Comparison of ENCODE assay signal across 16 mouse cellular contexts in genomic region chr9:8977775-8978174, GRCm38 (mm10). TPM values are rescaled to one million over a fixed set of nuclear protein-coding genes. Genes with fewer than 3 reads are reported as not detected.
DNase-seq lines count a peak whose midpoint lies in the region; ATAC-seq and TF ChIP-seq lines count a peak whose summit lies in the region.
"Had no signal": no experiment of that assay in that cellular context is flagged by ENCODE, and none has a peak within 500 bp of the region (broad histone marks: within the 10 kb centered on the region; RNA-seq: fewer than 3 reads in every experiment).

No protein-coding gene starts in this region.

- H3K9ac ChIP-seq in lung, embryonic 14.5 days = no peak overlapping the region
- H3K9ac ChIP-seq in forebrain, embryonic 16.5 days (replicated peaks; ENCODE audit: low read depth, low read length) = no peak overlapping the region
- no peak overlapping the region for H3K9ac ChIP-seq in kidney, embryonic 16.5 days (replicated peaks; ENCODE audit: low read length)
- H3K9ac ChIP-seq: lung, embryonic 15.5 days; neural tube, embryonic 12.5 days had no signal

- H3K4me3 ChIP-seq in lung, embryonic 14.5 days (ENCODE audit: low read depth, low read length) = no peak overlapping the region
- no peak overlapping the region for H3K4me3 ChIP-seq in forebrain, embryonic 16.5 days (replicated peaks; ENCODE audit: low read length)
- no peak overlapping the region for H3K4me3 ChIP-seq in kidney, embryonic 16.5 days (ENCODE audit: low read length)
- H3K4me3 ChIP-seq: lung, embryonic 15.5 days; neural tube, embryonic 12.5 days had no signal

- no peak for ATAC-seq in lung, embryonic 14.5 days (ENCODE audit: insufficient read depth)
- peak; percentile 92 for ATAC-seq in forebrain, embryonic 16.5 days
- ATAC-seq in kidney, embryonic 16.5 days (ENCODE audit: low FRiP score, low TSS enrichment) = no peak

- peak; percentile 16 for DNase-seq in lung, embryonic 14.5 days
- DNase-seq in lung, postnatal 25 days (ENCODE audit: low spot score) = no peak
- DNase-seq in left cerebral cortex, postnatal 25 days (ENCODE audit: low spot score in 2 of 2) = peak; percentile 56 to 68
- peak; percentile 48 for DNase-seq in right cerebral cortex, postnatal 4 days
- no peak for DNase-seq in thymus, postnatal 4 days
- DNase-seq: heart, postnatal 4 days; kidney, adult 9 months; layer of hippocampus, adult 9-11 months; liver; thymus, postnatal 36 days had no signal

- no peaks in the 10 kb centered on the region for H3K4me1 ChIP-seq in lung, embryonic 14.5 days (ENCODE audit: insufficient read depth)
- H3K4me1 ChIP-seq in forebrain, embryonic 16.5 days (replicated peaks; ENCODE audit: control insufficient read depth, insufficient read depth, low read length) = peaks cover 5% of the 10 kb centered on the region; the same call in 1 of the 2 replicates
- no peaks in the 10 kb centered on the region for H3K4me1 ChIP-seq in kidney, embryonic 16.5 days (ENCODE audit: insufficient read depth, low read length)
- H3K4me1 ChIP-seq: lung, embryonic 15.5 days; neural tube, embryonic 12.5 days had no signal

- H3K4me2 ChIP-seq in lung, embryonic 14.5 days = no peak overlapping the region
- no peak overlapping the region for H3K4me2 ChIP-seq in forebrain, embryonic 16.5 days (ENCODE audit: low read length)
- no peak overlapping the region for H3K4me2 ChIP-seq in kidney, embryonic 16.5 days (replicated peaks; ENCODE audit: low read depth, low read length)
- H3K4me2 ChIP-seq: lung, embryonic 15.5 days; neural tube, embryonic 12.5 days had no signal

- no peak for TF ChIP-seq CTCF in lung, embryonic 14.5 days (IDR thresholded peaks at IDR 0.05; ENCODE audit: low read depth)

- H3K36me3 ChIP-seq in lung, embryonic 14.5 days (ENCODE audit: insufficient read depth) = no peaks in the 10 kb centered on the region
- H3K36me3 ChIP-seq in forebrain, embryonic 16.5 days (ENCODE audit: control insufficient read depth, insufficient read depth) = no peaks in the 10 kb centered on the region
- H3K36me3 ChIP-seq in kidney, embryonic 16.5 days (ENCODE audit: insufficient read depth, low read length) = no peaks in the 10 kb centered on the region
- H3K36me3 ChIP-seq: lung, embryonic 15.5 days; neural tube, embryonic 12.5 days had no signal

- intact Hi-C loops in left cerebral cortex, postnatal 25 days (cut with DNase I) = no loop called here

- H3K27me3 ChIP-seq in lung, embryonic 14.5 days (ENCODE audit: insufficient read depth, low read length) = no peaks in the 10 kb centered on the region
- no peaks in the 10 kb centered on the region for H3K27me3 ChIP-seq in forebrain, embryonic 16.5 days (replicated peaks; ENCODE audit: control insufficient read depth, insufficient read depth, low read length)
- no peaks in the 10 kb centered on the region for H3K27me3 ChIP-seq in kidney, embryonic 16.5 days (ENCODE audit: insufficient read depth, low read length)
- H3K27me3 ChIP-seq: lung, embryonic 15.5 days; neural tube, embryonic 12.5 days had no signal

- H3K9me3 ChIP-seq in lung, embryonic 14.5 days (ENCODE audit: low read depth, low read length) = no peaks in the 10 kb centered on the region
- H3K9me3 ChIP-seq in forebrain, embryonic 16.5 days (ENCODE audit: control insufficient read depth, low read length) = no peaks in the 10 kb centered on the region
- no peaks in the 10 kb centered on the region for H3K9me3 ChIP-seq in kidney, embryonic 16.5 days (ENCODE audit: low read length)
- H3K9me3 ChIP-seq: lung, embryonic 15.5 days; neural tube, embryonic 12.5 days had no signal

- H3K27ac ChIP-seq in lung, embryonic 14.5 days (ENCODE audit: low read depth) = no peak overlapping the region
- H3K27ac ChIP-seq in forebrain, embryonic 16.5 days (ENCODE audit: low read length) = no peak overlapping the region
- H3K27ac ChIP-seq in kidney, embryonic 16.5 days (ENCODE audit: low read length) = no peak overlapping the region
- H3K27ac ChIP-seq: lung, embryonic 15.5 days; neural tube, embryonic 12.5 days had no signal

- WGBS in lung, embryonic 14.5 days = 66% methylated on average over 2 of the region's 2 CpGs
- WGBS in forebrain, embryonic 16.5 days = 20% methylated on average over 2 of the region's 2 CpGs
- 27% methylated on average over 2 of the region's 2 CpGs for WGBS in kidney, embryonic 16.5 days

RNA-seq across cellular contexts. Expression of gene Gm16485, which starts 6.2 kb away (rescaled TPM):
- 0.16 TPM in 1 of 2 replicates, not detected in the other for polyA plus RNA-seq in lung, embryonic 14.5 days (2014; fragmentation: Nextera tagmentation; extraction: Ambion mirVana)
- 0.15 and 0.18 TPM in 2 replicates for polyA plus RNA-seq in forebrain, embryonic 16.5 days (2015; fragmentation: Nextera tagmentation; extraction: Ambion mirVana)
- total RNA-seq in left cerebral cortex, postnatal 25 days (2021) = 10 to 100 TPM; 10.9 to 11.3 TPM
- polyA plus RNA-seq in kidney, embryonic 16.5 days (2015; fragmentation: Nextera tagmentation; extraction: Ambion mirVana) = 0.13 and 0.25 TPM in 2 replicates
- total RNA-seq: gastrocnemius, adult 18-20 months; heart, postnatal 4 days had no signal
- polyA plus RNA-seq: embryonic facial prominence, embryonic 14.5 days had no signal

Comparison
In these comparisons a context has a peak if more than half of its experiments do, and no peak if none do; other contexts are left out.
1. DNase-seq: peak in lung, embryonic 14.5 days (single experiment), left cerebral cortex, postnatal 25 days (2 of 2) and right cerebral cortex, postnatal 4 days (single experiment); none in lung, postnatal 25 days (single experiment) and thymus, postnatal 4 days (single experiment).